Mouse (Mus musculus): ENCODE measurements at regions not wholly inside any gene's neighbourhood (a gene's known extent, or its start where the extent isn't known, plus 50 kb on each side); places are given as distances from the start of the nearest gene placed in this dataset.

DNA sequence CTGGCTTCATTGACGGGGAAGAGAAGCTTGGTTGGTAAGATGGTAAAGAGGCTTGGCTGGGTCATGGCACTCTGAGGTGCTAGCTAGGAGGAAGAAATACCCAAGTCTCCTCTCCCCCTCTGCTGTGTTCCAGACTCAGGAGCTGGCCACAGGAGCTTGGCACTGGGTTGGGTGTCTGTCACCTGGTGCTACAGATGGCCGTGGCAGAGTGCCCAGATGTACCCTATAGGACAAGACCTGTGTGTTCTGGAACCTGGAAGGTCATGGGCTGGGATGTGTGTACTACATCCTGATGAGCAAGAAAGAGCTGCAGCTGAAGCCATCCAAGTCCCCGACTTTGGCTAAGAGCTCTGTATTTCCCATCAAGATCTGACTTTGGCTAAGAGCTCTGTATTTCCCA is 72.4 kb downstream of the Nupl2 start:
- Histone ChIP-seq H3K27ac (no peak overlapping the region), H3K4me3 (no peak overlapping the region)
- no peak for TF ChIP-seq CTCF (IDR thresholded peaks at IDR 0.05)
- intact Hi-C loops (cut with DNase I) = no loop called here
- DNase-seq = no peak

DNA sequence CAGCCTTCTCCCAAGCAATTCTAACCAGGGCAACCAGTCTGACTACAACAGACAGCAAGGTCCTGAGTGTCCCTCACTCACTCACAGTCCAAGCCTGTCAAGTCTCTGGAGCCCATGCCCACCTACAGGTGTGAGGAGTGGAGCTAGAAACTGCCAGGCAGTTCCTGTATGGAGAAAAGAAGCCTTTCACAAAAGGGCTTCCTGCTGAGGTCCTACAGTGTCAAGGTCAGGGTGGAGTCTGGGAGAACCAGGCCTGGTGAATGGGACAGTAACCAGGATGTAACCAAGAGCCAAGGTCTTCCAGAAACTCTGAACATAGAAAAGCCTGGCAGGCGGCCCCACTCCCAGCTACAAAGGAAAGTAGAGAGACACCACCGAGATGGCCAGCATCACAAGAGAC is 74.2 kb downstream of the Nupl2 start:
- Histone ChIP-seq H3K27ac (no peak overlapping the region), H3K4me3 (no peak overlapping the region)
- DNase-seq = no peak
- intact Hi-C loops (cut with DNase I) = no loop called here
- TF ChIP-seq CTCF (IDR thresholded peaks at IDR 0.05) = no peak

DNA sequence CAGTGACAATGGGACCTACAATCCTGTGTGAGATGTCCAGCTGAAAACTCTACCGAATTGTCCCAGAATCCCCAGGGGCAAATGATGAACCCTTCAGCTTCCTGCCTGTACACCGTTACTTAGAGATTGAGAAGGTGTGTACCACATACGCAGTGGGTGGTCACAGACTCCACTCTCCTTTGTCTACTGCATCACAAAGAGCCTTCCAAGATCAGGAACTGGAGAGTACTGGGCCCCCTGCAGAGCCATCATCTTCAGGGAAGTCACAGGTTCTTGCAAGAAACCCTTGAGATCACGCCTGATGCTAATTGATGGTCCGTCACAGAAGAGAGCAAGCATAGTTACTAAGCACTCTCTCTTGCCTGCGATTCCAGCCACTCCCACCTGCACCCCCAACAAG is 79.4 kb downstream of the Nupl2 start:
- no peak for TF ChIP-seq CTCF (IDR thresholded peaks at IDR 0.05)
- H3K27ac ChIP-seq = no peak overlapping the region
- intact Hi-C loops (cut with DNase I) = no loop called here
- no peak overlapping the region for H3K4me3 ChIP-seq
- DNase-seq = no peak

DNA sequence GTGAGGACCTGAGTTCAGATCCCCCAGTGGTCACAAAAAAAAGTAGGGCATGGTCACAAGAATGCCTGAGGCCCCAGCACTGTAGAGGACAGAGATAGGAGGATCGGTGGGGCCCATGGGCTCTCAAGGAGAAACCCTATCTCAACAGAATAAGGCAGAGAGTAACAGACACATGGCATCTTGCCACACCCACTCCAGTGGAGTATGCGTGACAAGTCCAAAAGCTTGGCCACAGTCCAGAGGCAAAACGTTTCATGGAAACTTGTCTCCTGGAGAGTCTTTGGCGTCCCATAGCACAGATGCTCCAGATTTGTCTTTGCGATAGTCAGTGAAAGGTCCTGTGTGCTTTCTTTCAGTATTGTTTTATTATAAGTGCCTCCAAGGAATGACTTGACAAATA is 90.7 kb downstream of the Nupl2 start:
- no peak for TF ChIP-seq CTCF (IDR thresholded peaks at IDR 0.05)
- no peak overlapping the region for H3K4me3 ChIP-seq
- DNase-seq = no peak
- H3K27ac ChIP-seq = no peak overlapping the region
- intact Hi-C loops (cut with DNase I) = no loop called here

DNA sequence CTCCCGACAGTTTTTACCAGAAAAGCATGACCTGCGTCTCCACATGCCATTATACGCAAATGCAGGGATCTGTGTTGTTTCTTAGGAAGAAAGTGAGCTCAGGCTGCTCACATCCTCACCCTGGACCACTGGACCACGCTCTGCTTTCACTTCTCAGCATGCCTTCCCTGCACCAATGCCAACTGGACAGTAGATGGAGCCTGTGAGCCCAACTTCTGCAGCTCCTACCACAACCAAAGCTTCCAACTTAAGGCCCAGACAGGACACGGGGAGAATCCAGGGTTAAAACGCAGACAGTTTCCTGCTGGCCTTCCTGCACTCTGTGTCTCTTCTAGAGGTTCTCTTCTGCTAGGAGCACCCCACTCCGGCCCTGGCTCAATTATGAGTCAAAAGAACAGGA is 90.3 kb downstream of the Kcnh2 start:
- Histone ChIP-seq H3K4me3 (no peak overlapping the region), H3K27ac (no peak overlapping the region)
- intact Hi-C loops (cut with DNase I) = no loop called here
- DNase-seq = peak; percentile 71
- TF ChIP-seq CTCF (IDR thresholded peaks at IDR 0.05) = peak; percentile 94

DNA sequence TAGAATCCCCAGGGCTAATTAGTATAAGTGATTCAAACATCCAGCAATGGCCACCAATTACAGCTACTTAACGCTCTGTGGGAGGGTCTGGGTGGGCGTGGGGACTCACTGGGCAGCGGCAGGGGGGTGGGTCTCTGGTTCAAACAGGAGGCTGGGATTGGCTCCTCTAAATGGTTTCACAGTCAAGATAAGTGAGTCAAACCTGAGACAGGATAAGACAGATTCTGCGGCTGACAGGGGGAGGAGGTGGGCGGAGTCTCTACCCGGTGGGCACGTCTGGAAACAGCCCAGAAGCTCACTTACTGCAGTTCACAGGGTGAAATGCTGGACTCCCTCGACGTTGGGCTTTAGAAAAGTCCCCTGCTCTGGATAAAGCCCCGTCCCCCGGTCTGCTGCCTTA is 89.3 kb downstream of the Kcnh2 start:
- no peak for DNase-seq
- Histone ChIP-seq H3K4me3 (no peak overlapping the region), H3K27ac (no peak overlapping the region)
- intact Hi-C loops (cut with DNase I) = no loop called here
- no peak for TF ChIP-seq CTCF (IDR thresholded peaks at IDR 0.05)

DNA sequence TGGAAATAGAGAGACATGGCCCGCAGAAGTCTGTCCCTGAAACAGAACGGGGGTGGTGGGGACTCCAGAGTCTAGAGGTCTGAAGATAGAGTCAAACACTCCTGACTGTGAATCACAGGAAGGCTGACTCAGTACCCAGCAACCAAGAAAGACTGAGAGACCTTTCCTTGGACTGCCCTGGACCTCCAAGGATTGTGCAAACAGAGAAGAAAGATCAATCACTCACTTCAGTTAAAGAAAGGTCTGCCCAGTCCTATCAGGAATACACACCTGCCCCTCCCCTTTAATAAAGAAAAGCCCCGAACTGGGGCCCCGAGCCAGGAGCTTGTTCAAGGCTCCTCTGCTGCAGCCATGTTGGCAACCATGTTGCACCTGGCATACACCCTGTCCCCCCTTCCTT is 87.3 kb downstream of the Kcnh2 start:
- Histone ChIP-seq H3K4me3 (no peak overlapping the region), H3K27ac (no peak overlapping the region)
- intact Hi-C loops (cut with DNase I) = no loop called here
- DNase-seq = no peak
- no peak for TF ChIP-seq CTCF (IDR thresholded peaks at IDR 0.05)

DNA sequence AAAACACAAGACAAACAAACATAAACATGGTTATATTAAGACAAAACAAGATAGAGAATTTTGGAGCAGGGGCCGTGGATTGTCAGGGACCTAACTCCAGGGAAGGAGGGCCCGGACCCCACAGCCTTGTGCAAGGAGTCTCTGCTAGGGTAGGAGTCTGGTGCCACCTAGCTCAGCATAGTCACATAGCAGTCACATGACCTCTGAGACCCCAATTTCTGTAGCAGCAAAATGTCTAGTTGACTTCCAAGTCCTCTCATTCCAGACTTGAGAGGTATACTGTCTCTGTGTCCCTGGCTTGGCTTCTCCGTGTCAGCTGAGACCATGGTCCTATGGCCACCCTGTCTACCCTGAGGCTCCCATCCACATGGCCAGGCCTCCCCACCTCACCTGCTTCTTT is 86.0 kb downstream of the Kcnh2 start:
- H3K4me3 ChIP-seq = no peak overlapping the region
- intact Hi-C loops (cut with DNase I) = loop anchor here (5.0 kb wide), 1 partner anchor 207 kb away; no protein-coding TSS in a partner anchor
- TF ChIP-seq CTCF (IDR thresholded peaks at IDR 0.05) = no peak
- peak overlapping the region; percentile 91 for H3K27ac ChIP-seq
- no peak for DNase-seq

DNA sequence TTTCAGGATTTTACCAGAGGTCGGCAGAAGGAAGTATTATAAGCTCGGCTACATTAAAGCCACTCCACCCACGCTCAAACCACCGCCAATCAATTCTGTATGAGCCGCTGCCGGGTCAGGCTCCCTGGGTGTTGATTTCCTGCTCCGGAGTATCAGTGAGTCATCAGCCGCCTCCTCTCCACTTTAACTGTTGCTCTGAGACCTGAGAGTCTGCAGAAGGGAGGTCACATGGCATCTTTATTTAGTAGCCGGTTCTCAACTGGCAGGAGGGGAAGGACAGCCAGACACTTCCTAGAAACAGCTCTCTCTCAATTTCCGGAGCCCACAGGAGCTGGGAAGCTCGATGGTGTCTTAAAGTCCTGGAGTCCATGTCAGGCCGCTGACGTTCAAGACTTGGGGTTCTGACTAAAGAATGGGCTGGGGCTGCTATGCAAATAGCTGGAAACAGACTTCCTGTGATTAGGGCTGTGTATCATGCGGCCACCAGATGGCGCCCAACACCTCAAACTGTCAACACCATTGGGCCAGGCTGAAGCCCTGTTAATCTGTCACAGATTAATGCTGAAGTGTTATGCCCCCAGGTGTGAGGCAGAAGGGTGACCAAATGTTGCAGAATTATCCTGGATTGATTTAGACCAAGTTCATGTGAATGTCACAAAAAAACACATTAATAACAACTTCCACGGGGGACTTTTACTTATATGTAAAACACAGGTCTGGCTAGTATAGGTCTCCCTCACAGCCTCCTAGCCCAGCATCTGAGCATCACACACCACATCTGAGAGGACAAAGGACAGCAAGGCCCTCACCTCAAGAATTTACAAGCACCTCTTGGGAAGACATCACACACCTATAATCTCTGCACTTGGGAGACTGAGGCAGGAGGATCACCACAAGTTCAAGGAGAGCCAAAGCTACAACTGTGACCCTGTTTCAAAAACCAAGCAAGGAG is 84.8 kb downstream of the Kcnh2 start:
- DNase-seq = peak; percentile 84
- intact Hi-C loops (cut with DNase I) = loop anchor here (1.0 to 5.0 kb wide), 3 partner anchors 37 to 206 kb away; no protein-coding TSS in a partner anchor
- H3K4me3 ChIP-seq = peak overlapping the region; percentile 66

More for the DNA sequence above, 84.8 kb downstream of the Kcnh2 start:
- peak; percentile 92 for TF ChIP-seq CTCF (IDR thresholded peaks at IDR 0.05)
- H3K27ac ChIP-seq = peak overlapping the region; percentile 91
